Mouse (Mus musculus): ENCODE measurements around the gene Tead2. TPM values are rescaled to one million over a fixed set of nuclear protein-coding genes. Genes with fewer than 3 reads are reported as not detected.

Gene Tead2
- 10.6 and 12.1 TPM in 2 replicates for polyA plus RNA-seq (2012; rRNA removed)

GRCm38 (mm10) chr7:45215673-45216441 is at the start of gene Tead2:
Tead2 (plus strand) TSS chr7:45215753.
- H3K27ac ChIP-seq (ENCODE audit: insufficient read depth, low read length), result no peak within 1 kb of the TSS
- DNase-seq (ENCODE audit: low read depth in 1 of 2, low spot score in 2 of 2), result no peak
- WGBS, result 11% methylated on average over 54 of the region's 55 CpGs
- TF ChIP-seq POLR2A (IDR thresholded peaks at IDR 0.05; ENCODE audit: low read depth, low read length) (no peak), CTCF (IDR thresholded peaks at IDR 0.05; ENCODE audit: extremely low read depth, insufficient read depth, insufficient read length, insufficient replicate concordance) (no peak)
- peak within 1 kb of the TSS; percentile 40; the same call in 1 of the 2 replicates for H3K4me3 ChIP-seq (ENCODE audit: extremely low read depth, insufficient read depth, insufficient read length)
- H3K27me3 ChIP-seq (ENCODE audit: control insufficient read depth, insufficient read depth, low read length), result peaks cover 8% of the 10 kb centered on the region
- H3K4me1 ChIP-seq (ENCODE audit: control insufficient read depth, insufficient read depth, insufficient read length), result peaks cover 17% of the 10 kb centered on the region; the same call in 1 of the 2 replicates
- no peaks in the 10 kb centered on the region for H3K36me3 ChIP-seq (ENCODE audit: control insufficient read depth, insufficient read depth, low read length)

GRCm38 (mm10) chr7:45166950-45167401 is 48.6 kb upstream of the Tead2 start:
- TF ChIP-seq POLR2A (IDR thresholded peaks at IDR 0.05; ENCODE audit: low read depth, low read length), result no peak
- TF ChIP-seq CTCF (IDR thresholded peaks at IDR 0.05; ENCODE audit: extremely low read depth, insufficient read depth, insufficient read length, insufficient replicate concordance), result no peak
- H3K4me1 ChIP-seq (ENCODE audit: control insufficient read depth, insufficient read depth, insufficient read length), result peaks cover 3% of the 10 kb centered on the region
- no peak overlapping the region for H3K4me3 ChIP-seq (ENCODE audit: extremely low read depth, insufficient read depth, insufficient read length)
- no peak for DNase-seq (ENCODE audit: low read depth in 1 of 2, low spot score in 2 of 2)
- peaks cover 23% of the 10 kb centered on the region for H3K27me3 ChIP-seq (ENCODE audit: control insufficient read depth, insufficient read depth, low read length)
- no peaks in the 10 kb centered on the region for H3K36me3 ChIP-seq (ENCODE audit: control insufficient read depth, insufficient read depth, low read length)
- WGBS, result 35% methylated on average over 10 of the region's 10 CpGs
- no peak overlapping the region for H3K27ac ChIP-seq (ENCODE audit: insufficient read depth, low read length)

DNA sequence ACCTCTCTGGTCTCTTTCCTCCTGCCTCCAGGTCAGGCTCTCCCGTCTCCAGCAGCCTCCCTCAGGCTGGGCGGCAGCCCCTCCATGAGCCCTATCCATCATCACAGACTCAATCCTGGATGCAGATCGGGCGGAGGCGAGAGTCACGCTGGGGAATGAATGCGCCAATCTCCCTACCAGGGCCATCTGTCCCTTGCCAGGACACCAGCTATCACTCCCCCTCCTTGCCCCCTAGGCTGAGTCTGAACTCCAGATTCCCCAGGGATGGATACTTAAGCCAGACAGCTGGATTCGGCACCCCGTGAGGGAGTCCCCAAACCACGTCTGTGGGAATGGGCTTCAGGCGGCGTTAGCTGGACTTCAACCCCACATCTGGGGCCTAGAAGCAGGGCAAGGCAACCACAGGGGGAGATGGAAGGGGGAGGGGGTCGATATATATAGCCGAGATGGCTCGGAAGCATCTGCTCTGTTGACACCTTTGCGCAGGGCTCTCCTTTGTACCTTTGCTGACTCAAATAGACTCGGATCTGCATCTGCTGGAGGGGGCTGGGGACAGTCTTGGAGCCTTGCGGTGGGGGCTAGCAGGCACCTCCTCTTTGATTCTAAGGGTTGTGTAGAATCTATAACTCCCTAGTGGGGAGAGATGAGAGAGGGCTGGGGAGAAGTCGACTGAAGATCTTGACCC is 47.6 kb upstream of the Tead2 start:
- H3K4me1 ChIP-seq (ENCODE audit: control insufficient read depth, insufficient read depth, insufficient read length), result peaks cover 3% of the 10 kb centered on the region
- DNase-seq (ENCODE audit: low read depth in 1 of 2, low spot score in 2 of 2), result no peak
- no peak for TF ChIP-seq POLR2A (IDR thresholded peaks at IDR 0.05; ENCODE audit: low read depth, low read length)
- TF ChIP-seq CTCF (IDR thresholded peaks at IDR 0.05; ENCODE audit: extremely low read depth, insufficient read depth, insufficient read length, insufficient replicate concordance), result no peak
- 14% methylated on average over 19 of the region's 19 CpGs for WGBS
- no peak overlapping the region for H3K27ac ChIP-seq (ENCODE audit: insufficient read depth, low read length)
- no peak overlapping the region for H3K4me3 ChIP-seq (ENCODE audit: extremely low read depth, insufficient read depth, insufficient read length)
- no peaks in the 10 kb centered on the region for H3K36me3 ChIP-seq (ENCODE audit: control insufficient read depth, insufficient read depth, low read length)
- H3K27me3 ChIP-seq (ENCODE audit: control insufficient read depth, insufficient read depth, low read length), result peaks cover 23% of the 10 kb centered on the region

GRCm38 (mm10) chr7:45168656-45169055 is 46.9 kb upstream of the Tead2 start:
- Histone ChIP-seq H3K36me3 (ENCODE audit: control insufficient read depth, insufficient read depth, low read length) (no peaks in the 10 kb centered on the region), H3K4me3 (ENCODE audit: extremely low read depth, insufficient read depth, insufficient read length) (no peak overlapping the region), H3K27ac (ENCODE audit: insufficient read depth, low read length) (no peak overlapping the region), H3K4me1 (ENCODE audit: control insufficient read depth, insufficient read depth, insufficient read length) (peaks cover 1% of the 10 kb centered on the region), H3K27me3 (ENCODE audit: control insufficient read depth, insufficient read depth, low read length) (peaks cover 22% of the 10 kb centered on the region)
- no peak for DNase-seq (ENCODE audit: low read depth in 1 of 2, low spot score in 2 of 2)
- WGBS, result 15% methylated on average over 24 of the region's 24 CpGs
- TF ChIP-seq POLR2A (IDR thresholded peaks at IDR 0.05; ENCODE audit: low read depth, low read length), result no peak
- no peak for TF ChIP-seq CTCF (IDR thresholded peaks at IDR 0.05; ENCODE audit: extremely low read depth, insufficient read depth, insufficient read length, insufficient replicate concordance)

- Histone ChIP-seq H3K27ac (ENCODE audit: insufficient read depth, low read length) (no peak overlapping the region), H3K4me3 (ENCODE audit: extremely low read depth, insufficient read depth, insufficient read length) (no peak overlapping the region), H3K27me3 (ENCODE audit: control insufficient read depth, insufficient read depth, low read length) (peaks cover 15% of the 10 kb centered on the region), H3K36me3 (ENCODE audit: control insufficient read depth, insufficient read depth, low read length) (no peaks in the 10 kb centered on the region), H3K4me1 (ENCODE audit: control insufficient read depth, insufficient read depth, insufficient read length) (no peaks in the 10 kb centered on the region)
- WGBS, result 92% methylated on average over 3 of the region's 3 CpGs
- TF ChIP-seq POLR2A (IDR thresholded peaks at IDR 0.05; ENCODE audit: low read depth, low read length), result no peak
- no peak for TF ChIP-seq CTCF (IDR thresholded peaks at IDR 0.05; ENCODE audit: extremely low read depth, insufficient read depth, insufficient read length, insufficient replicate concordance)
- DNase-seq (ENCODE audit: low read depth in 1 of 2, low spot score in 2 of 2), result no peak
Observed at GRCm38 (mm10) chr7:45169495-45169894, 46.1 kb upstream of the Tead2 start.

DNA sequence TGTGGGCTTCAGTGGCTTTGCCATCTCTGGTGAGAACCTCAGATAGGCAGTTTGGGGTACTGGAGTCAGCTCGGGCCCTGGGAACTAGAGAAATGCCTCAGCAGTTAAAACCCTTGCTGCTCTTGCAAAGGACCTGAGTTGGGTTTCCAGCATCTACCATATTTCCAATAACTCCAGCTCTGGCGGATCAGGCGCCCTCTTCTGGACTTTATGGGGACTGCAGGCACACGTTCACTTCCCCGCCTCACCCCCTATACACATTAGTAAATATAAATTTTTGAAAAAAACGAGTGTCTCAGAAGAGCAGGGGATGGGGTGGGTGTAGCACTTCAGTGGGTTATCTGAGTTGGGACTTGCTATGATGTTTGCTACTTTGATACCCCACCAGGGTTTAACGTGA is 42.6 kb upstream of the Tead2 start:
- WGBS, result 63% methylated on average over 7 of the region's 7 CpGs
- peak; percentile 42; the same call in 1 of the 2 replicates for TF ChIP-seq CTCF (IDR thresholded peaks at IDR 0.05; ENCODE audit: extremely low read depth, insufficient read depth, insufficient read length, insufficient replicate concordance)
- no peak for TF ChIP-seq POLR2A (IDR thresholded peaks at IDR 0.05; ENCODE audit: low read depth, low read length)
- Histone ChIP-seq H3K27ac (ENCODE audit: insufficient read depth, low read length) (no peak overlapping the region), H3K36me3 (ENCODE audit: control insufficient read depth, insufficient read depth, low read length) (no peaks in the 10 kb centered on the region), H3K4me3 (ENCODE audit: extremely low read depth, insufficient read depth, insufficient read length) (no peak overlapping the region), H3K27me3 (ENCODE audit: control insufficient read depth, insufficient read depth, low read length) (peaks cover 32% of the 10 kb centered on the region), H3K4me1 (ENCODE audit: control insufficient read depth, insufficient read depth, insufficient read length) (peaks cover 5% of the 10 kb centered on the region)
- DNase-seq (ENCODE audit: low read depth in 1 of 2, low spot score in 2 of 2), result no peak
